Mouse (Mus musculus) brain, adult 2 months (tissue): ENCODE measurements at regions not wholly inside any gene's neighbourhood (a gene's known extent, or its start where the extent isn't known, plus 50 kb on each side); places are given as distances from the start of the nearest gene placed in this dataset.

Experiments used
- DNase-seq: peaks from one replicate; pipeline ENCODE4 v3.0.0; 2011; ENCODE audit warnings: low read depth, low spot score

DNA sequence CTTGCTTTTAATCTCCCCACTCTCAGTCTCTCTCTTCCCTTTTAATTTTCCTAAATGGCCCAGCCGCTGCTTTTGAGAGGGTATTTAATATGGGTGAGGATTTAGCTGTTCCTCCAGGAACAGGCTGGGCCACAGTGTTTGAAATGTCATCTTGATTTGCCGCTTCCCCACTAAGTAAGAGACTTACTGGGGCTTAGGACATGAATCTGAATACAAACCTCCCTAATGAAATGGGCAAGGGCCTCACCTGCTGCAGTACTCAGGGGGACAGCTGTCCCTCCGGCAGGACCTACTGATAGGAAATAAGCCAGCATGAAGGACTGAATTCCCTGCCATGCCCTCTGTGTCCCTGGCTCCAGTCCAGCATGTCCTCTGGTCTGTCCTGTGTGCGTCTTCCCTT, 50.6 kb upstream of the Prr23a1 start:
- DNase-seq, result no peak

GRCm38 (mm10) chr9:98773651-98774185, 68.6 kb upstream of the Prr23a1 start:
- peak; percentile 50 for DNase-seq

GRCm38 (mm10) chr9:98773212-98773611, 69.1 kb upstream of the Prr23a1 start:
- peak; percentile 2 for DNase-seq

- no peak for DNase-seq
These were observed 87.5 kb upstream of the Prr23a1 start for GRCm38 (mm10) chr9:98754764-98755163.

DNA sequence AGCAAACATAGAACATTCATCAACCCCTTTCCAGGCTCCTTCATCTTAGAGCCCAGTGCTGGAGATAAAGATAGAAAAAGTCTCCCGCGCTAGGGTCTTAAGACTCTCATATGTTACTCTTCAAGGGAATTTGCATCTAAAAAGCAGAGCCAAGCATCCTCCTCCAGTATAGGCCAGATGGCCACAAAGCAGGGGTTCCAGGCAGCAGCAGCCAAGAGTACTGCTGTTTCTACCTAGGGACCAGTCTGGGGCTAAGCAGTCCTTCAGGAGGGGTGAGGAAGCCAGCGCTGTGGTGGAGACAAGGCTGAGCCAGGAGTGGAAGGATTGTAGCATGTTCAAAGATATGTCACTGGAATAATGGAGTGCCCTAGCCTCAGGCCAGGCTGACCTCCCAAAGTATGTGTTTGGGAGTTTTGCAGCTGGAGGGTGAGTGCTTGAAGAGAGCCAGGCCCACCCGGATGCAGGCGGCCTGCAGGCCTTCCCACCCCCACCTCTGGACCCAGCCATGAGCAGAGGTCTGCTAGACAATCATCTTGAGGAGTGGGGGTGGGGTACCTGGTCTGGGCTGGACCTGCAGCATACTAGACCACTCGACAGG, 88.8 kb upstream of the Prr23a1 start:
- DNase-seq, result no peak

GRCm38 (mm10) chr9:98743785-98744184, 98.5 kb upstream of the Prr23a1 start:
- no peak for DNase-seq

GRCm38 (mm10) chr9:98727276-98727860, 114.9 kb upstream of the Prr23a1 start:
- no peak for DNase-seq

DNA sequence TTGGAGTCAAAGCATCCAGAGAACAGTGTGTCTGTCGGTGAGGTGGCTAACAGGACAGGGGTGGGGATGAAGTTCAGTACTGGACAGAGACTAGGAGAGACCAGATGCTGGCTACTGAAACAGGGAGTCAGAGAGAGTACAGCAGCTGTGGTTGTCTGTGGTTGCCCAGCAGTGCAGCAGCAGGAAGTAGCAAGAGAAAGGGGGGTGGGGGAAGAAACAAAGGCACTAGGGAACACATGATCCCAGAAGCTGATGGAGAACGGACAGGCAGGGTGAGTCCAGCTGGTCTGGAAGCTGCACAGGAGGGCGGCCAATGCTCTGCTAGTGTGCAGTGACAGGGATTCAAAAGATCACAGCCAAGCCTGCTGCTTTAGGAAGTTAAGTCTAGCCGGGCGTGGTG, 115.7 kb upstream of the Prr23a1 start:
- no peak for DNase-seq

DNA sequence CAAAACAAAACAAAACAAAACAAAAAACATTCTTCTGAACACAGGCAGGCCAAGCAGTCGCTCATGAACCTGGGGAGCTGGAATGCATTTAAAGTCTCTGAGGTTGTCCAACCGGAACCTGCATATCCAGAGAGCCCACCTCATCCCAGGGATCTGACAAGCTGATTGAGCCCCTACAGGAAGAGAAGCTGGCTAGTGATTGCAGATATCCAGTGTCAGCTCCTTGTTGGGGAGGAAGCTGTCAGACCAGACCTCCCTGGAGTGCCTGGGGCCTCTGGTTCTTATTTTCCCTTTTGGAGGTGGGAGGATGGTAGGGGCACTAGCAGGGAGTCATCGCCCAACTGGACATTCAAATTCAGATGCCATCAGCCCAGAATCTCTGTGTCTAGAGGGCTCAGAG, 119.4 kb upstream of the Prr23a1 start:
- no peak for DNase-seq

DNA sequence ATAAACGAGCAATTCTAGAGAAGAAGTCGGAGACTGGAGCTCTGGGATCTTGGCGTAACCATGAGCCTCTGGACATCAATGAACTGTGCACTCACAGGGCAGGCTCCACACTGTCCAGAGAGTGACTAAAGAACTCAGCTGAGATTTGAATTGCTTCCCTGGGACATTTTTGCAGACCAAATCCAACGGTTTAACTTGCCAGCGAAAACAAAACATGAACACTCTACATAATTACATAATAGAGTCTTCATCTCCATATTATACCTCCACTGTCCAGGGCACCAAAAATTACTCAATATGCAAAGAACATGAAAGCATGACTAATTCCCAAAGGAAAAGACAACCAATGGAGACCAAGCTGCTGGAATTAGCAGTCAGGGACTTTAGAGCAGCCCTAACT, 119.9 kb upstream of the Mrps22 start:
- no peak for DNase-seq

GRCm38 (mm10) chr9:98717701-98718270, 116.3 kb upstream of the Mrps22 start:
- DNase-seq, result no peak

DNA sequence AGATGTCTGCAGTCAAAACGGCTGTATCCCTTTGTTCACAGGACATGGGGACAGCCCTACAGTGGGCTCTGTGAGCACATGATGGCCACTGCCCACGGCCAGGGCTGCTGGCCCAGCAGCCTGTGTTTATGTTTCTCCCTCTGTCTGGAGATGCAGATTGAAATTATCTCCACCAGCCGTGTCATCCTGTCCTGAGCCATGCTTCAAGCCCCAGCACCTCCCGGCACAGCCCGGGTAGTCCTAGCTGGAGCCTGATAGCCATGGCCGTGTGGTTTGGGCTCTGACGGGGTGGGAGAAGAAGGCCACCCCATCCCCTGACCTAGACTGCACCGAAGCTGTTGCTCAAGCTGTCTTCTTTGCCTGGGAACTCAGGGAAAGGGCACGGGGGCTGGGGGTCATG, 113.2 kb upstream of the Mrps22 start:
- DNase-seq, result no peak

GRCm38 (mm10) chr9:98712826-98713225, 111.4 kb upstream of the Mrps22 start:
- DNase-seq, result no peak

DNA sequence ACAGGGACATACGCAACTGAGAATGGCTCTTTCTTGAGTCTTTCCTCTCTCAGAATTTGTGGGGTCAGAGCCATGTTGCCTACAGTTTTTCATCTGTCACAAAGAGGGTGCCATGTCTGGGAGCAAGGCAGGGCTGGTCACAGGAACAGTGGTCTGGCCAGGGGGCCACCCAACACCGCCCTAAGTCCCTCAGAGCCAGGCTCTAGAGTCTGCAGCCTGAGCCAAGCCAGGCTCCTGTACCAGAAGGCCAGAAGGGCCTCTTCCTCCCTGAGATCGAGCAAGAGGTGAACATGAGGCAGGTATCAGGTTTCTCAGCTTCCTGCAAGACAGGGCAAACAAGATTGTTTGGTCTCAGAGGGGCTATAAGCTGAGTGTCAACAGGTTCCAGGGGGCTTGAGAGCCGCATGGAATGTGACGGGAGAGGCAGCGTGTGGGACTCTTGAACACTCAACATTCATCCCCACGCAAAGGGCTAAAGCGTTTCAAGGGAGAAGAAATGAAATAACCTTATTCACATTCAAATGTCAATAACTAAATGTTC, 110.6 kb upstream of the Mrps22 start:
- DNase-seq, result no peak

DNA sequence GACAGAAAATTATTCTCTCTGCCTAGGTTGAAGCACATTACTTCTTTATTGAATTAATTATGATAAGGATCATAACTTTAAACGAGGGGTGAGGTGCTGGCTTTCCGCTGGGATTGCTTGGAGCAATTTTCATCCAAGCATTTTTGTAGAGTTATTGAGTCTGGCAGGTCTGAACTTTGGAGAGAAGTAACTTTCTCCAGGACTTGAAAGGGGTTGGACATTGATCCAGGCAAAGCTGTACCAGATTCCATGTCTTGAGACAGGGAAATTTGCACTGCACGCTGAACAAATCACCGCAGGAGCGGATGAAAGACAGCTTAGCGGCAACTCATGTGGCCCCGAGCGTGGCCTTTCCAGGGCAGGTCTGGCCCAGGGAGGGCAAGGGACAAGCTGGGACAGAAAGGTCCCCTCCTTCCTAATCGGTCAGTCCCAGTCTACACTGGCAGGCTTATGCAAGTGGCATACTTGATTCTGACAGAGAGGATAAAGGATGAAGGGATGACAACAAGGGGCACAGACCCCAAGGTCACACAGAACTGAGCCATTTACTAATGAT, 108.8 kb upstream of the Mrps22 start:
- DNase-seq, result no peak

- no peak for DNase-seq
These were observed 106.7 kb upstream of the Mrps22 start for GRCm38 (mm10) chr9:98708001-98708680.

- no peak for DNase-seq
These were observed 106.0 kb upstream of the Mrps22 start for GRCm38 (mm10) chr9:98707491-98707890.

DNA sequence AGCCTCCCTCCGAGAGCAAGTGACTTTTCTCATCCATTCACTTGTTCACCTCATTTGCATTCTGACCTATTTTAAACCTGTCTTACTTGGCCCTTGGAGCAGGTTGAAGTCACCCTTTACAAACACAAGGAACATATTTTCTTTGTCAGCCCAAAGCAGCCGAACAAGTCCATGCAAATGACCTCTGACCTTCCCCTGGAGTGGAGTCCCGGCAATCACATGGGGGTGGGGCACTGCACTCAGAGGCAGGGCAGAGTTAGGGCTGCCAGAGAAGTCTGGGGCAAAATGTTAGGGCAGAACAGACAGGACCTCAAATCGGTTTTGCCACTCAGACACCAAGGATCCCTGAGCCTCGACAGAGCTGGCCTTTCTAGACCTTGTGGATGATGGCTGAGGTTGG, 102.7 kb upstream of the Mrps22 start:
- no peak for DNase-seq

GRCm38 (mm10) chr9:98703331-98703730, 101.9 kb upstream of the Mrps22 start:
- no peak for DNase-seq

- DNase-seq, result no peak
These were observed 99.1 kb upstream of the Mrps22 start for GRCm38 (mm10) chr9:98700571-98700970.

- DNase-seq, result no peak
These were observed 95.7 kb upstream of the Mrps22 start for GRCm38 (mm10) chr9:98697155-98697554.

DNA sequence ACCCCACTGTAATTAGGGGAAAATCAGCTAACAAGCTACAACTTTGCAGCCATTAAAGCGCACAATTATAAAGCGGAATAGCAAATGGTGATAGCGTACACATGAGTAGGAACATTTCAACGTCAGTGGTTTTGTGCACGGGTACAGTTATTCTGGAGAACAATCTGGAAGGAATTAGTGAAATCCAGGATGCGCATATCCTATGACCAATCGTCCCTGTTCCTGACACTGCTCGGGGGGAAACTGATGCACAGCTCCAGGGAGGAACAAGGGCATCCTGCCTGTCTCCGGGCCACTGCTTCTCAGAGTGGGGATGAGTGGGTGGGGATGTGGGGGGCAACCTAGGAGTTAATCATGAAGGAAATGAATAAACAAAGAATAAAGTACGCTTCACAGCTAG, 93.6 kb upstream of the Mrps22 start:
- no peak for DNase-seq
